Mouse (Mus musculus) liver, postnatal 0 days (tissue): ENCODE measurements around the gene Sgpp2.

ENCODE experiments used
- CTCF ChIP-seq: sonication (generic); IDR thresholded peaks from 2 replicates; pipeline ENCODE4 v1.5.1; 2016; ENCODE audit warnings: antibody characterized with exemption, low read depth
- EP300 ChIP-seq: IDR thresholded peaks from 2 replicates; pipeline ENCODE4 v1.6.1; 2016; ENCODE audit warnings: antibody characterized with exemption, low read depth, mild to moderate bottlenecking

- TF ChIP-seq CTCF, result no peak
- no peak for TF ChIP-seq EP300
Observed at GRCm38 (mm10) chr1:78328646-78329045, 18.5 kb downstream of the Sgpp2 start.
